Mouse (Mus musculus) cerebellum, adult 2 months (tissue): ENCODE data around the gene Ppp3ca. TPM values are rescaled to one million over a fixed set of nuclear protein-coding genes. Genes with fewer than 3 reads are reported as not detected.
A peak's percentile ranks its signal among the peaks of the same experiment; 100 is the strongest.

Experiments used
- DNase-seq, 2 experiments: peaks; one replicate each; pipeline ENCODE4 v3.0.0; 2021
- H3K27ac ChIP-seq: fragments of 200-500 bp; 2 replicates; pipeline ENCODE4 v1.5.1; 2012; ENCODE audit warnings: low read length, control low read depth, inconsistent platforms; ENCODE audit not compliant: insufficient read depth
- H3K27me3 ChIP-seq: fragments of 200-500 bp; 2 replicates; pipeline ENCODE4 v1.6.1; 2012; ENCODE audit warnings: inconsistent platforms, mild to moderate bottlenecking, low read length, moderate library complexity; ENCODE audit not compliant: control insufficient read depth, insufficient read depth
- H3K4me1 ChIP-seq: fragments of 200-500 bp; 2 replicates; pipeline ENCODE4 v1.6.1; 2011; ENCODE audit warnings: low read length; ENCODE audit not compliant: control insufficient read depth, insufficient read depth
- H3K4me3 ChIP-seq: fragments of 200-500 bp; replicated peaks from 2 replicates; pipeline ENCODE3; 2011; ENCODE audit warnings: mild to moderate bottlenecking, low read depth, low read length, control low read depth; ENCODE audit not compliant: insufficient read depth
- CTCF ChIP-seq: fragments of 200-500 bp; IDR thresholded peaks from 2 replicates; pipeline ENCODE4 v1.5.1; 2011; ENCODE audit warnings: low read depth, mild to moderate bottlenecking, control low read depth, low read length, moderate library complexity, borderline replicate concordance; ENCODE audit not compliant: insufficient read depth
- POLR2A ChIP-seq: fragments of 200-500 bp; IDR thresholded peaks from 2 replicates; pipeline ENCODE4 v1.6.1; 2011; ENCODE audit warnings: low read length, control low read depth, borderline replicate concordance; ENCODE audit not compliant: insufficient read depth
- WGBS: fragments of 180-500 bp; shearing (Covaris S2); methylation state at CpG from one replicate; pipeline ENCODE4 v1.1.7; 2018; 5-methylcytosine and 5-hydroxymethylcytosine counted together
- polyA plus RNA-seq: library from polyadenylated mRNA; depleted of rRNA; stranded (reverse); fragments of >200 nt; gene quantifications from 2 replicates; pipeline ENCODE4 v1.2.3, GENCODE M21; 2012

The Ppp3ca gene
- polyA plus RNA-seq, 1 experiment: 334 TPM

GRCm38 (mm10) chr3:136704515-136705247, 34.8 kb downstream of the Ppp3ca start:
- H3K4me3 ChIP-seq: no peak overlapping the region
- TF ChIP-seq CTCF (no peak), POLR2A (no peak)
- H3K4me1 ChIP-seq: peaks cover 32% of the 10 kb centered on the region
- no peak for DNase-seq
- H3K27ac ChIP-seq: no peak overlapping the region; the same call in 1 of the 2 replicates
- H3K27me3 ChIP-seq: no peaks in the 10 kb centered on the region
- 67% methylated on average over 12 of the region's 12 CpGs for WGBS

- WGBS: 58% methylated on average over 4 of the region's 4 CpGs
- H3K4me3 ChIP-seq: no peak overlapping the region
- DNase-seq: no peak
- H3K27ac ChIP-seq: no peak overlapping the region
- peaks cover 29% of the 10 kb centered on the region for H3K4me1 ChIP-seq
- TF ChIP-seq CTCF (no peak), POLR2A (no peak)
- H3K27me3 ChIP-seq: no peaks in the 10 kb centered on the region
Measured at GRCm38 (mm10) chr3:136706048-136706447, 36.1 kb downstream of the Ppp3ca start.

DNA sequence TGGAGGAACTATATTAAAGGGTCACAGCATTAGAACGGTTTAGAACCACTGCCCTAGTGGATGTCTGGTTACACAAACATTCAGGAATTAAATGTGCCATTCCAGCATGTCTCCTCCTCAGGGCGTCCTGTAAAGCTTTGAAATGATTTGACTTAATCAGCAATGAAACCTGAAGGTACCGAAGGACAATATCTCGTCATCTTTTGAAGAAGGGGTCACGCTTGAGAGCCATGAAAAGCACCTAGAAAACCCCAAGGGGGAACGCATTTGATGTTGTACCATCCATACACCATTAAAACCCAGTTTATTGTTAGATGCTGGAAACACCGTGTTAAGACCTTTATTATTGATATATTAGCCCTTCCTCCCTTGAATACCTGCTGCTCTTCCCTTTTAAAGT, 36.8 kb downstream of the Ppp3ca start:
- no peak overlapping the region for H3K4me3 ChIP-seq
- DNase-seq: no peak
- H3K4me1 ChIP-seq: peaks cover 24% of the 10 kb centered on the region
- 69% methylated on average over 7 of the region's 7 CpGs for WGBS
- no peak overlapping the region for H3K27ac ChIP-seq
- no peak for TF ChIP-seq CTCF
- no peak for TF ChIP-seq POLR2A
- no peaks in the 10 kb centered on the region for H3K27me3 ChIP-seq

- TF ChIP-seq CTCF (no peak), POLR2A (no peak)
- WGBS: 35% methylated on average over 3 of the region's 3 CpGs
- H3K27me3 ChIP-seq: no peaks in the 10 kb centered on the region
Measured at GRCm38 (mm10) chr3:136707222-136708019, 37.5 kb downstream of the Ppp3ca start.

GRCm38 (mm10) chr3:136708230-136708629, 38.3 kb downstream of the Ppp3ca start:
- 66% methylated on average over 1 of the region's 1 CpGs for WGBS
- no peaks in the 10 kb centered on the region for H3K27me3 ChIP-seq
- TF ChIP-seq CTCF (no peak), POLR2A (no peak)
- no peak overlapping the region for H3K4me3 ChIP-seq
- H3K27ac ChIP-seq: no peak overlapping the region
- H3K4me1 ChIP-seq: peaks cover 19% of the 10 kb centered on the region
- DNase-seq: no peak

More at GRCm38 (mm10) chr3:136707222-136708019, 37.5 kb downstream of the Ppp3ca start:
- Histone ChIP-seq H3K4me3 (no peak overlapping the region), H3K27ac (0 out of 2 replicates have a peak overlapping the region, but pooled peaks have one; percentile 53), H3K4me1 (peaks cover 21% of the 10 kb centered on the region)
- no peak for DNase-seq

DNA sequence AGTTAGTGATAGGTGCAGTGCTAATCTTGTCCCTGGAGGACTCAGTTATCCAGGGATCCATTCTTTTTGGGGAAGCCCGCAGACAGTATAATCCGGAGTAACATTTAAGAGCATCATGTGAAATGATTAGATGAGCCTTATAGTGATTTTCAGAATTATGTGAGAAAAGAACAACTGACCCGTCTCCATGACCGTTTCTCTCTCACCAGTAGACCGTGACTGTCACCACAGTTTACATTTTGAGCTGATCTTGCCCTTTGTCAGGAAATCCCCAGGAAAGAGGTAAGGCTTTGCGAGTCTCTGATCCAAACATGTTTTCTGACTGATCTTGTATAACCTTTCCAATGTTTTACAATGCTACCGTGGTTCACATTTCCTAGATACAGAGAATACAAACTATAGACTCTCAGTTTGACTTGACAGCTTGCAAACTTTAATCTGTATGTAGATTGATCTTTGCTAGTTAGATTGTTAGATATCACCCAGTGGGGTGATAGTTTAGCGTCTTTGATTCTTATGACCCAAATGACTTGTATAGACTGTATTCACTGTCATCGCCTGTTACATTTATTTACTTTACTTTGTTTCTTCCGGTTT, 40.5 kb downstream of the Ppp3ca start:
- WGBS: 52% methylated on average over 10 of the region's 10 CpGs
- H3K27ac ChIP-seq: no peak overlapping the region
- no peak overlapping the region for H3K4me3 ChIP-seq
- no peaks in the 10 kb centered on the region for H3K27me3 ChIP-seq
- TF ChIP-seq POLR2A (no peak), CTCF (no peak)
- no peak for DNase-seq
- peaks cover 23% of the 10 kb centered on the region for H3K4me1 ChIP-seq

- H3K27me3 ChIP-seq: no peaks in the 10 kb centered on the region
- no peak overlapping the region for H3K4me3 ChIP-seq
- H3K27ac ChIP-seq: no peak overlapping the region
- H3K4me1 ChIP-seq: peaks cover 22% of the 10 kb centered on the region
- no peak for DNase-seq
- WGBS: 72% methylated on average over 4 of the region's 4 CpGs
- TF ChIP-seq CTCF (no peak), POLR2A (no peak)
Measured at GRCm38 (mm10) chr3:136714307-136715039, 44.5 kb downstream of the Ppp3ca start.
